Mouse (Mus musculus): ENCODE data around the gene Alyref.

Gene Alyref

DNA sequence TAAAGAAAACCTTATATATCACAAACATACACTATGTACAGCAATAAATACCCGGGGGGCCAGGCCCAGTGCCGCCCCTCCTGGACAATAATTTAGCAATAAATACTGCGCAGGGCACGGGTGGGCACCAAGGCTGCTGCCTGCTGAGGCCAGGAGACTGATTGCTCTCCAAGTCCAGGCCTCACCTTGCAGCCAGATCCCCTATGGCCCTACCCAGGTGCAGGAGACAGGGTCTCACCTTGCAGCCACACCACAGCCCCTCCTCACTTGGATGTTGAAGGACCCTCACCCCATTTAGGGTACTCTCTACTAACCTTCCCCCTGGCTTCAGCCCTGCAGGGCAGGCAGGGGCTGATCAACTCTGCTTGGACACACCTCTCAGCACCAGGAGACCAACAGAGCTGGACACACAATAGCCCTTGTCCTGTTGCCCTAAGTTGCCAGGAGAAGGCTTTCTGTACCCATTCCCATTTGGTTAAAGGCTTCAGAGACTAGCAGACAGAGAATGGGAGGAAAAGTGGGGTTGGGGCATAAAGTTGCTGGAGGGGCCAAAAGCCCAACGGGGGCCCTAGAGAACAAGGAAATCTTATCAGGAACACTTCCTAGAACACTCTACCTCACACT lies 27.1 kb upstream of the Alyref start, which contains the start of gene Sirt7:
Gene Sirt7 (minus strand): TSS at position 89 of the 624 bp plus-strand sequence.
- no peak for DNase-seq

GRCm38 (mm10) chr11:120624680-120625111 lies 26.5 kb upstream of the Alyref start:
- DNase-seq, result peak; percentile 92

GRCm38 (mm10) chr11:120623961-120624679 lies 26.0 kb upstream of the Alyref start:
- DNase-seq, result peak; percentile 80

DNA sequence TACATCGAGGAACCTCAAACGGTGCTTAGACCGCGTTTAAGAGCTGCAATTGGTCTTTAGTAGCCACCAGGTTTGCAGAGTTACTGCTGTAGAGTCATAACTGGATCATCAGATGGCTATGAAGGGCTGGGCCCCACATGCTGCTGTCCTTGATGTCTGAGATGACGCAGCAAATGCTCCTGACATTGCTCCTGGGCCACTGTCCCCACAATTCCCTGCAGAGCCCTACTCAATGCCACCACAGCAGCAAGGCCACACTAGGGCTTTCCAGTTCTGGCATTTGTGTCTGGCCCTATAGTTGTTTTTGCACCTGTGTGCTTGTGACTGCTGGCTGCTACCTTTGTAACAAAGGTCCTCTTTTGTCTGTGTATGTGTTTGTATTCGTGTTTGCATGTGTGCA lies 24.6 kb upstream of the Alyref start:
- DNase-seq, result no peak

DNA sequence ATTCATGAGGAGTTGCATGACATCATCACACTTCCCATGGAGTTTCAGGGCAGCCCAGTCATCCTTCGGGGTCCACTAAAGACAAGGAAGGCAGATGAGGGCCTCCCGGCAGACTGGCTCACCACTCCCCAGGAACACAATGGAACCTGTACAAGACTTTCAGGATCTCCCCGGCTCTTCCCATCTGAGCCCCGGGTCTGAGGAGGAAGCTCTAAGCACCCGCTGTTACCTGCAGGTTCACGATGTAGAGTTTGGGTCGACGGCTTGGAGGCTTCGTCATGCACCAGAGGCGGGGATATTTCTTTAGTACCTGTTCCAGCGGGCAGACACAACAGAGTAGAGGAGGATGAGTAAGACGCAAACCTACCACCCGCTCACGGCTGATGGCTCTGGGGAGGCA lies 22.0 kb upstream of the Alyref start:
- no peak for DNase-seq

GRCm38 (mm10) chr11:120618619-120619535 lies 20.7 kb upstream of the Alyref start:
- DNase-seq, result no peak

DNA sequence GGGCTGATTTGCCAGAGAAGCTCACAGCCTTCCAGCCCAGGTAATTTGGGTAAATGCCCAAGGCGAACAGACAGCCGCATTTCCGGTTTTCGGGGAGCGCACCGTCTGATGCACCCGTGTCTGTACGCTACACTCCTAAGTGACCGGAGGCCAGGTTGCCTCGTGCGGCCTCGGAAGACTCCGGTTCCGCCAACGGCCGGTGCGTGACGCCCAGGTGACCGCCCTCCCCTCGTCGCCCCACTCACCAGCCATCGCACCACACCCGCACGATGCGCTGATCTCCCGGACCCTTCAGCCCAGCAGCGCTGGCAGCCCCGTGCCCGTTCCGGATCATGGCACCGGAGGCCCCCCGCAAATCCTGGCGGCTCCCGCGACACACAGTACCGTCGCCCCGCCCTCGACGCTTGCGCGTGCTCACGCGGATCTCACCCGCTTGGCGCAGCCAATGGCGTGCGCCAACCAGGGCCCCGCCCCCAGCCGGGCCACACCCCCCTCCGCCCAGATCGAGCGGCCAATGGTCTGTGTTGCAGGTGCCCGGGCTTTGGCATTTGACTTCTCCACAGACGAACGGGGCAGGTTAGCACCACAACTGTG lies 19.5 kb upstream of the Alyref start, which contains the start of gene Pcyt2:
Gene Pcyt2 (minus strand): TSS at position 418 of the 594 bp plus-strand sequence.
- peak; percentile 95 for DNase-seq

DNA sequence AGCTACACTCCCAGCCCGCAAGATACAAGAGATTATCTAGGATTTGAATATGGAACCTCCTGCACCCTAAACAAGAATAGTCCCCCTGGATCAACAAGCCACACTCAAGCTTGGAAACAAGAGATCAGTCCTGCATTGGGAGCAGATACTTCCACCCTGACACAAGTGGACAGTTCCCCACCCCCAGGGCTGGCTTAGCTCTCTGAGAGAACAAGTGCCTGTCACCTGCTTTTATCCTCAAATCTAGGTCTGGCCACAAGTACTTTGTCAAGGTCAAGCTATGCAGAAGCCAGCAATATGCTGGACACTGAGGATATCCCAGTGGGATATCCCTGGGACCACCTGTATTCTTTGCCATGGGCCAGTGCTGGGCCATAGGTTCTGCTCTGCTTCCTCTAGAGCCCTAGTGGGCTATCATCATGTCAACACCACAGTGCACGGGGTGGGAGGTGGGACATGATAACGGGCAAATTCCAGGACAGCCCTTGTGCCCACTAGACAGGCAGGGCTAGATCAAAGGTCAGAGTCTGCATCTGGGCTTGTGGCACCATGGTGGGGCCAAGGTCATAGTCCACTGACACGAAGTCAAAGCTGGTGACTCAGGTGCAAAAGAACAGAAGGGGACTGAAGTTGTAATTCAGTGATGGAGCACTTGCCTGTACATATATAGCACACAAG lies 18.6 kb upstream of the Alyref start:
- DNase-seq, result no peak

DNA sequence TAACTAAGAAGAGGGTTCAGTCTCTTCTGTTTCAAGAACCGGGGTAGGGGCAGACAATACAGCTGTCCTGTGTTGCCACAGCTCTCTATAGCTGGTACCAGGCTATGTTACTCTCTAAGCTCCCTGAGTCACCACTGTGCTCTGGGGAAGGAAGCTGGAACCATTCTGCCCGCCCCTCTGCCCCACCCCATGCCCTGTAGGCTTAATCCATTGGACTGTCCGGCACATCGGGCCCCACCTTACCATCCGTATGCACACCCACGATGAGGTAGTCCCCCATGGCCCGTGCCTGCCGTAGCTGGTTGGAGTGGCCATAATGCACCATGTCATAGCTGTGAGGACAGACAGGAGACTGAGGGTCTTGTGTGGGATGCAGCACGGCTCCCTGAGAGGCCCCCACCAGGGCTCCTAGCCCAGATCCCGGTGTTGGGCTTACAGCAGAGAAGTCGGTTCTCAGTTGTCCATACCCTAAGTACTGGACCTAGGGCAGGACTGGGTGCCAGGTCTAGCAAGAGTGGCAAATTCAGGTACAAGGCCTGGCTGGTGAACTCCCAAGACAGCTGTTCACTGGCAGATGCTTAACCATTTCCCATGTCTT lies 17.5 kb upstream of the Alyref start:
- DNase-seq, result no peak

GRCm38 (mm10) chr11:120615167-120615566 lies 17.0 kb upstream of the Alyref start:
- no peak for DNase-seq

GRCm38 (mm10) chr11:120613976-120614375 lies 15.8 kb upstream of the Alyref start:
- DNase-seq, result no peak

GRCm38 (mm10) chr11:120613481-120613972 lies 15.4 kb upstream of the Alyref start:
- DNase-seq, result no peak

GRCm38 (mm10) chr11:120612763-120613162 lies 14.6 kb upstream of the Alyref start:
- peak; percentile 86 for DNase-seq

DNA sequence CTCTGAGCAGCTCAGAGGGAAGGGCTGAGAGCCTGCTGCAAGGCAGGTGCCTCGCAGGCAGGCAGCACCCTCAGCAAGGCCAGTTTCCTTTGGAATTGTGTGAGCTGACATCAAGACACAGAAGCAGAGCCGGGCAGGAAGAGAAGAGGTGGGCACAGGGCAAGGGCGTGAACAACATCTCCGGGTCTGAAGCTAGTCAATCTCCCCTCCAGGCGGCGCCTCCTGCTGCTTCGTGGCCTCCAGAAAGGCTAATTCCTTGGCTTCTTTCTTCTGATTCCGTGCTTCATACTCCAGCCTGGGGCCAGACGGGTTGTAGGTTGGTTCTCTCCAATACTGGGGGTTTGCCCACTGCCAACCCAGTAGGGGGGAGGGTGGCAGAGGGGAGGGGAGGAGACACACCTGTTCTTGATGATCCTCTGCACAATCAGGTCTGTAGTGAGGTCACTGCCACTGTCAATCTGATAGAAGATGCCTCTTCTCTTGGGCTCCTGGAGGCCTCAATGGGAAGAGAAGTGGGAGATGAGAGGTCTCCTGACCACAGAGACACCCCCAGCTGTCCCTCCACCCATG lies 12.4 kb upstream of the Alyref start:
- no peak for DNase-seq

DNA sequence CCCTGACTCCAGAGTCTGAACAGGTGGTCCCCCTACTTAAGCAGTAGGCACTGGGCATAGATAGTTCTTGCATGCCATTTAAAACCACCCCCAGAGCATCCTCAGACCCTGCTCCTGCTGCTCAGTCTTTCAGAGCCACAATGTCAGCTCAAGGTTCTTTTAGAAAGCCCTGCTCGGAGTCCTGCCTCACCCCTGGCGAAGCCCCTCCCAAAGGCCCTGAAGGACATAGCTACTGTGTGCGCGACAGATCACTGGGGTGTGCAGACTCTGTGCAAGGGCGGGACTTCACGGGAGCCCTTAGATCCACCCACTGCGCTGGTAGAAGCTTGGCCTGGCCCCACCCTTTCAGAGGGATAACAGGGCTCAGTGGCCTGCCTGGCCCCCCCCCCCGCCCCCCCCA lies 11.1 kb upstream of the Alyref start:
- no peak for DNase-seq

DNA sequence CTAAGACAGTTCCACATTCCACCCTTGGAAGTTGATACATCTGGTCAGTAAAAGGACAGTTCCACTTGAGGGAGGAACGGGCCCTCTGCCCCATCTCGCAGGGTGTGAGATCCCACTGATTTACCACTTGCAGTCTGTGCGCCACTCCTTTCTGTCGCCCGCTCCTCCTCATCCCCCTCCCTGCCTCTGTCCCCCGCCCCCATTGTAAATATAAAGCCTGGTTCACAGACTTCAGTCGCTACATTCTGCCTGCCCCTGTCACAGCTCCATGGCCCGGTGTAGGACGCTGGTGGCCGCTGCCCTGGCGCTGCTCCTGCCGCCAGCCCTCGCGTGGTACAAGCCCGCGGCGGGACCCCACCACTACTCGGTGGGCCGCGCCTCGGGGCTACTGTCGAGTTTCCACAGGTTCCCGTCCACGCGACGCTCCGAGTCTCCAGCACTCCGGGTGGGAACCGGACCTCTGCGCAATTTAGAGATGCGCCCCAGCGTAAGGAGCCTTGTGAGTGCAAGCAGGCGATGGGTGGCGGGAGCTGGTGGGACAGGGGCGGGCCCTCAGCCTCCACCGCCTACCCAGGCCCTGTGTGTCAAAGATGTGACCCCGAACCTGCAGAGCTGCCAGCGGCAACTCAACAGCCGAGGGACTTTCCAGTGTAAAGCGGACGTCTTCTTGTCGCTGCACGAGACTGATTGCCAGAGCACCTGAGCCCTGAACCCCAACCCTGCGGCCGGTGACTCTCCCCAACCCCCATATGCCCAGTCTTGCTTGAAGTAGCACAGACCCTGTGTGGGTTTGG lies 10.3 kb upstream of the Alyref start, which contains the start of gene Npb:
Gene Npb (plus strand): TSS at position 237 of the 794 bp plus-strand sequence.
- peak; percentile 5 for DNase-seq

GRCm38 (mm10) chr11:120606764-120607163 lies 8.6 kb upstream of the Alyref start:
- no peak for DNase-seq

DNA sequence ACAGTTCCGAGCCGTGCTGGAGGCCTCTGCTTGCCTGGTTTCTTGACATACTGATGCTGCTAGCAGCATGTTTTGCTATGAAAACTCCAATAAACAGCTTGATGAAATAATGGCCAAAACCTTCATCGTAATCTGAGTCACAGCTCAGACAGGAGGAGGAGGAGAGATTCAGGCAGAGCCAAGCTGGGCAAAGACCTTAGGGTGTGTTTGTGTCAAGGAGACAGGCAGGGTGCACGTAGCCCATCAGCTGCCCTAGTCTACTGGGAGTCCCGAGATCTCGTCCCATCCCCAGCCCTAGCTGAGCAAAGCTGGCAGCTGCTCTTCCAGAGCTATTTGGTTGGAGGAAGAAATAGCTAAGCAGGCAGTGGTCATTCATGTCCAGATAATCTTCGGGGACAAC lies 7.5 kb upstream of the Alyref start:
- DNase-seq, result no peak

GRCm38 (mm10) chr11:120603545-120603944 lies 5.4 kb upstream of the Alyref start:
- no peak for DNase-seq

GRCm38 (mm10) chr11:120600716-120601115 lies 2.6 kb upstream of the Alyref start:
- no peak for DNase-seq

All from lung, postnatal 10 days (tissue).